Mouse (Mus musculus) kidney, postnatal 25 days (tissue): ENCODE data around the gene Ccdc58.
"Not testable (repeated sequence)": the region's sequence is repeated elsewhere in the genome, so short reads cannot be mapped to it uniquely, and the experiment has no call there.

Experiments
- DNase-seq, 2 experiments: peaks; one replicate each; pipeline ENCODE4 v3.0.0; 2021; ENCODE audit warnings: mixed read lengths in 2 of 2

The Ccdc58 gene

DNA sequence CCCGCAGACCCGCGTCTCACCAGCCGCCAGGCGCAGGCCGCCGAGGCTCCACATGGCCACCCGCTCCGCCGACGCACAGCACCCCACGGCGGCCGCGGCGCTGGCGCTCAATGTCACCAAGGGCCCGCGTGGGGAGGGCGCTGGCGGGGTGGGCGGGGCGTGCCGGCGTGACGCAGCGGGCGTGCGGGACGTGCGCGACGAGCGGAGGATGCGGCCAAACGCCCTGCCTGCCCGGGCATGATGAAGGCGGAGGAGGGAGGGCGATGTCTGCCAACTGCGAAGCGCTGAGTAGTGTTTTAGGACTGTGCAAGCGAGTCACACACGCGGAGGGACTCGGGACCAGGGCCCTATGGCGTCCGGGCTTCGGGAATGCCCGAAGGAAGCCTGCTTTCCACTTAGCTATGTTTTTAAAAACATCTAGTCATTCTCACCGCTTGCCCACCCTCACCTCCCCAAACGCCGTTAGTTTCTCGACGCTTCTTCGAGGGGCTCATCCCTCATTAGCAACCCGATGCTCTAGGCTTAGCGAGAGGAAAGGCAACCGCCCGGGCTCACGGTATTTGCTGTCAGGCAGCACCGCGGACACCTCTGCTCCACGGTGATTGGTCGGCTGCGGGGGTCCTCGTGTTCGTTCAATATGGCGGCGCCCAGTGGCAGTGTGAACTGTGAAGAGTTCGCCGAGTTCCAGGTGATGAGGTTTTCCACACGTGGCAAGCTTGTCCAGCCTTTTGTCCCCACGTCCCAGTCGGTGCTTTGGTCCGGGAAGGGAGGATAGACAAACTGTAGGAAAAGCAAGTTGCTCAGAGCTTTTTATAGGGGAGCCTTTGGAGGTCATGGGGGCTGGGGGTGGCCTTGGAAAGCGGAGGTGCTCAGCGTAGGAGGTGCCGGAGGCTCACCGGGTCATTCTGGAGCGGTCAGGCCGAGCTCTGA, at the start of gene Ccdc58, which contains the start of gene Fam162a:
Ccdc58 (plus strand) TSS at position 236 of the 930 bp plus-strand sequence.
Fam162a (minus strand) TSS at position 145 of the 930 bp plus-strand sequence.
- peak; percentile 96 for DNase-seq

DNA sequence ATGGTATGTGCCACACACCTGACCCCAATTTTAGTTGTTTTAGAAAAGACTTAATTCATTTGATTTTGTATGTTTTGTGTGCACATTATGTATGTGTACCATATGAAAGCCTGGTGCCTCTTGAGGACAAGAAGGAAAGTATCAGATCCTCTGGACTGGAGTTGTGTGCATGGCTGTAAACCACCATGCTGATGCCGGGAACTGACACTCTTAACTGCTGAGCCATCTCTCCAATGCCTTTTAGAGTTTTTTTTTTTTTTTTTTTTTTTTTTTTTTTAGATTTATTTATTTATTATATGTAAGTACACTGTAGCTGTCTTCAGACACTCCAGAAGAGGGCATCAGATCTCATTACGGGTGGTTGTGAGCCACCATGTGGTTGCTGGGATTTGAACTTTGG, 43.4 kb upstream of the Ccdc58 start:
- not testable (repeated sequence) for DNase-seq

DNA sequence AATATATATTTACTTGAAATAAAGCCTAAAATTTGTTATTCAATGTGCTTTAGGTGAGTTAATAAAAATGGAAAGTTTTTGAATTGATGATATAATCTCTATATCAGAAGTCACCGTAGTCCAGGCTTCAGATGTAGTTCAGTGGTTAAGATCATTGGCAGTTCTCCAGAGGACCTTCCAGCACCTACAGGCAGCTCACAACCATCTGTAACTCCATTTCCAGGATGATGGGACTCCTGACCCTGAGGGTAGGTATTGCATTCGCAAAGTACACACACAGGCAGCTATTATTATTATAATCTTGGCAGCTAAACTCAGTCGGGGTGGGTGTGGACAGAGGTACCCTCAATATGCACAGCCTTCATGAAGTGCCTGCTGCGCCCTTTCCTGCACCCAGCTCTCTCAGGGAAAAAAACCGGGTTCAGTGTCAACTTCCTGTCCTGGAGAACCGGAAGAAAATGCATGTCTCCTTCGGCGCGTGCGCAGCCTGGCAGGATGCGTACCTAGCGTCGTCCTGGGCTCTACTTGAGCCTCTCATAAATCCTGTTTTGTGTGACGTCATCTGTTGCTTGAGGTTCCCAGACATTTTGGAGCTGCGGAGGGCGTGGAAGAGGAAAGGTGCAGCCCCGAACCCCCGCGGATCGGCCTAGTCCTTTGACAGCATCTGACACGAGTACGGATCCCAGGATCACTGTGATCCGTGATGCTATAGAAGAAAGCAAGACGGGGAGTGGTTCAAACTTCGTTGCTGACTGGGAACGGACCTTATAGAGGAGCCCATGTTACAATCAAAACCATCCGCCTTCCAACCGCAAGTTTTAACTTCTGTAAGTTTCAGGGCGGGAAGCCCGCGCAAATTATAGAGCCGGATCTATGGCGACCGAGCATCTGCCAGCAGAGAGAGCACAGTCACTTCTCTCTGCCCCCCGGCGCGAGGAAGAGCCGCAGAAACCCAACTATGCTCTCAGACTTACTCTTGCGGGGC, 30.6 kb upstream of the Ccdc58 start, which contains the start of gene Wdr5b:
Wdr5b (plus strand) TSS at position 551 of the 985 bp plus-strand sequence.
- DNase-seq: peak; percentile 93 to 97

DNA sequence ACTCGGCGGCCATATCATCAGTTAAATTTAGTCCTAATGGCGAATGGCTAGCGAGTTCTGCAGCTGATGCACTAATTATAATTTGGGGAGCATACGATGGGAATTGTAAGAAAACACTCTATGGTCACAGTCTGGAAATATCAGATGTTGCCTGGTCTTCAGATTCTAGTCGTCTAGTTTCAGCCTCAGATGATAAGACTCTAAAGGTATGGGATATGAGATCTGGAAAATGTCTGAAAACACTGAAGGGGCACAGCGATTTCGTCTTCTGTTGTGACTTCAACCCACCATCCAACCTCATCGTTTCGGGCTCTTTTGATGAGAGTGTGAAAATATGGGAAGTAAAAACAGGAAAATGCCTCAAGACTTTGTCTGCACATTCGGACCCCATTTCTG, 29.9 kb upstream of the Ccdc58 start:
- DNase-seq: no peak

DNA sequence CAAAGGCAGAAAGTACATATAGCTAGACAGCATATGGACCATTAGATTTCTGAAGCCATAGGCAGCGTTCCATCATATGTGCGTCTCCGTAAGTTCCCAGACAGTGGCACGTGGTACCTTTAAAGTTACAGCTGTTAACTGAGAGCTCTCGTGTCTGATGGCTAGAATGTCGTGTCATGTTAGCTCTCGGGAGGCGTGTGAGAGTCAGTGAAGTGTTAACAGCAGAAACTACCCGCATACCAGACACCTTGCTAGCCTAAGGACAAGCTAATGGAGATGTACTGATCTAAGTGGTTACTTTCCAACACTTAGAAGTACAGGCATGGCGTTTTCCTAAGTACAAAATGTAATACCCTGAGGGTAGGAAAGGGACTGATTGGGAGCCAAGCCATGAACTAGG, 28.4 kb upstream of the Ccdc58 start:
- DNase-seq: no peak

DNA sequence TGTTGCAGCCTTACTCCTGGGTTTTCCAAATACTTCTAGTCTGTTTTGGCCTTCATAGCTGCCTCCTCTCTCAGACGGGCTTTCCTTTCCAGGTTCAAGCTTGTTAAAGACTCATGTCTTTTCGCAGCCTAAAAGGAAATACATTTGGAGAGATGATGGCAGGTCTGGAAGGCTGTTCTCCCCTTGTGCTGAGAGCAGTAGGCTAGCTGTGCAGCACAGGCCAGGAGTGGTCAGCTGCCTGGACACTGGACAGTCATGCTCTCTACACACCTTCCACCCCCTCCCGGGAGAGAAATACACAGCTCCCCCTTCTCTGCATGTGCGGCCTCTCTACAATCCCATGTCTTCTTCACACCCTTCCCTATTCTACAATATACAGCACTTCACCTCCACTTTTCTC, 27.5 kb upstream of the Ccdc58 start:
- DNase-seq: no peak

DNA sequence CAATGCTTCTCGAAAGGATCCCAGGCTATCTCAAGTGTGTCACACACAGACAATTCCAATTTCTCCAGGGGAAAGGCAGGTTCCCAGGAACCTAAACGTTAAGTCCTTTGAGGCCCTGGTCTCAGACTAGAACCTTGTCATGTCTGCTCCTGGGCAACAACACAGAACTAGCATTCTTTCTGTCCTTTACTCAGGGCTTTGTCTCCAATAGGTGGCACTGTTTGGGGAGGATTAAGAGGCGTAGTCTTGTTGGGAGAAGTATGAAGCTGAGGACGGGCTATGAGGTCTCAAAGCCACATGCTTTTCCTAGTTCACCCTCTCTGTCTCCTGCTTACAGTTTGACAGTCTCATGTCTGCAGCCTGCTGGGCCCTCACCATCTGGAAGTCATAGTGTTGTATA, 23.9 kb upstream of the Ccdc58 start:
- DNase-seq: no peak

DNA sequence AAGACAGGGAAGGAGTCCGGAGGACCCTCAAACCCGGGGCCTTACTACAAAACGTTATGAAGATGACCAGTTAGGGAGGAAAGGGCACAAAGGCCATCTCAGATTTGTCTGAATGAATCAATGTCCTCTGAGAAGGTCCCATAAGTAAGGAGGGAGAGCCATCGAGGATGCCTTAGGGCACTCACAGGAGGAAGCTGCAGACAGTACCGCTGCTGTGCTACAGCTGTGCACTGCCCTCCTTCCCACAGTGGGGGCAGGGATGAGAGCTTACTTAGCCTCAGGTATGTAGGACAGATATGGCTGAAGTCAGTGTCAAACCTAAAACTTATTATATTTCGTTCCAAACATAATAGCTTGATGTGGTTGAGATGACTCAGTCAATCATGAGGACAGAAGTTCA, 20.0 kb upstream of the Ccdc58 start:
- DNase-seq: no peak

DNA sequence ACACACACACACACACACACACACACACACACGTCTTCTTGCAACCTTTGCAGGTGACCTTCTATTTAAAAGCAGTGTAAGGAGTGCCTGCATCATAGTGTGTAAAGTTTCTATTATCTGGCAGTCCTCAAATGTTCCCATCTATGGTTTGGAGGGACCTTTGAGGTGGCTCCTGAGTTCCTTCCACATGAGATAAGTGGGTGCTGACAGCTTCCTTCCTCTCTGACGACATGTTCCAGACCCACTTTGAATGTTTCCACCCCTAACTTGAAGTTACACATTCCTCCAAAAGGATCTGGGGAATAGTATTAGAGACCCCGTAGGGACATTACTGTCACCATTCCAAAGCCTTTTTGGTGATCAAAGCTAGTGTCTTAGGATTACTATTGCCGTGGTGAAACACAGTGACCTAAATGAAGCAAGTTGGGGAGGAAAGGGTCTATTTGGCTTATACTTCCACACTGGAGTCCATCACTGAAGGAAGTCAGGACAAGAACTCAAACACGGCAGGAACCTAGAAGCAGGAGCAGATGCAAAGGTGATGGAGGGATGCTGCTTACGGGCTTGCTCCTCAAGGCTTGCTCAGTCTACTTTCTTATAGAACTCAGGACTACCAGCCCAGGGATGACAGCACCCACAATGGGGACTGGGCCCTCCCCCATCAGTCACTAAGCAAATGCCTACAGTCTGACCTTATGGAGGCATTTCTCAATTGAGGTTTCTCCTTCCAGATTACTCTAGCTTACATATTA, 17.8 kb upstream of the Ccdc58 start:
- no peak for DNase-seq

DNA sequence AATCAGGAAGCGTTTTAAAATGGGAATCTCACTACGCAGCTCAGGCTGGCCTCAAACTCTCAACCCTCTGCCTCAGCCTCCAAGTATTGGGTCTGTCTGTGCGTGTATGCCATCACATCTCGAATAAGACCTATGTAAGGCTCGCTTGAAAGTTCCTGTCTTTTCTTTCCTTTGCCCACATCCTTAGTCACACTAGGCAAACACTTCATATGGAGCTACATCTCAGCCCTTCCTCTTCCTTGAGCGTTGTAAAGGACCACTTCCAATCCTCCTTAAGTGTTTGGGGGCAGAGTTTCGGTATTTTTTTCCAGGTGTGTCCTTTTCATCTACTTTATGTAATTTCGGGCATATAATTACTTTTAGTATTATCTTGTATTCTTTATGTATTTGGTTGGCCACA, 16.6 kb upstream of the Ccdc58 start:
- no peak for DNase-seq

DNA sequence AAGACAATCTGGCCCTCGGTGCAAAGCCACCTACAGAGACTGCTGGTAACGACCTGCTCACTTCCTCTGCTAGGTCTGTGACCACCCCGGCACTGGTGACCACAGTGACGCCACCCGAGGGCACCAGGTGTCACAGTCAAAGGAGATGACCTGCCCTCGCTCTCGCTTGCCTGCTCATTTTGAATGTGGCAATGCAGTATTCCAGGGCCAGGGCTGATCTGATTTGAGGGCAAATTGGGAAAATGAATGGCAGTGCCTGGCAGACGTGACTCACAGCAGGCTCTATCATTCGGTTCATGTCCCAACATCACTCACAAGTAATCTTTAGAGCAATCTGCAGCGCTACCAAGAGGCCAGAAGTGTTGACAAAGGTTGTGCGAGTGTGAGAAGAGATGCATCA, 15.1 kb upstream of the Ccdc58 start:
- DNase-seq: no peak

DNA sequence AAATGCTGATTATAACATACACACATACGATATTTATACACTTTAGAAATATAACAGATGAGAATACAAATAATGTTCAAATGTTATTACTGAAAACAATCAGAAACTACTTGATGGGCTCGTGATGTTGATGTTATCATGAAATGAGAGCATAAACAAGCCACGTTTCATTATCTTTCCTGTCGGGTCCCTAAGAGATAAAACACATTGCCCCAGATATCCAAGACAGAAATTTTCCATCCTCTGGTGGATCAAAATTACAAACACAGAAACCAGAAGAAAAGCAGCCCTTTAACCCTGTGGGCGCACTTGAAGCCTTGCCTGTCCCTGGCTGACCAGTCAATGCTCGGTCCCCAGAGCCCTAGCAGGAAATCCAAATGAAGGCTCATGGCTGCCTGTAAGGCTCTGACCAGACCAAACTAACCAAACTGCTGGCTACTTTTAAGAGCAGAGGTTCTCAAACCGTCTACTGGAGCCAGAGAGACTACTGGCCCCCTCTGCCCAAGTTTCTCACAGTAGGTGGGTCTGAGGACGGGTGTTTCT, 13.5 kb upstream of the Ccdc58 start:
- peak; percentile 24 to 54 for DNase-seq

DNA sequence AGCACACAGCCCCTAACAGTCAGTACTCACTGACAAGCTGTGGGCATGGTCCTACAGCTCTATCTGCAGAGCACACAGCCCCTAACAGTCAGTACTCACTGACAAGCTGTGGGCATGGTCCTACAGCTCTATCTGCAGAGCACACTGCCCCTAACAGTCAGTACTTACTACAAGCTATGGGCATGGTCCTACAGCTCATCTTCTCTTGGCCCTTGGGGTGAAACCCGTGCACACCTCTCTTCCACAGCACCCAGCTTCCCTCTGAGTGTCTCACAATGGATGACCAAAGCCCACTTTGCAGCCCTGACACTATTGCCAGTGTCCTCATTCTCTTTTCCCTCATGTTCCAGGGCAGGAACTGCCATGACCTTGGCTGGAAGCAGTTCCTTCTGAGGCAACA, 9.0 kb upstream of the Ccdc58 start:
- not testable (repeated sequence) for DNase-seq

DNA sequence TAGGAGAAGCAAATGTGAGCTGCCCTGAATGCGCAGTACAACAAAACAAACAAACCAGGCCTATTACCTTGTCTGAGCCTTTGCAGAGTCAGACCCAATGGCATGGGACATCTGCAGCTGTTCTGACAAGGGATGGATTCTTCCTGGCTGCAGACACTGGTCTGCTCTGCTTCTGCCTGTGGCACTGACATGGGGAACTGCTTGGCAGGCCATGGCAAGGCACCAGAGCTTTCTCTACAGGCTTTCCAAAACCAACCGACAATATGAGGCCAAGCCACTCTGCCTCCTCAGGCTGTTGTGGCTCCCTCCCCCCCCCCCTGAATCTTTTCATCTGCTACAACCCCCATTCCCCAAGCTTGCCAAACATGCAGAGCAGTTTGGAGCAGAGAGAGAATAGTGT, 8.2 kb upstream of the Ccdc58 start:
- no peak for DNase-seq

DNA sequence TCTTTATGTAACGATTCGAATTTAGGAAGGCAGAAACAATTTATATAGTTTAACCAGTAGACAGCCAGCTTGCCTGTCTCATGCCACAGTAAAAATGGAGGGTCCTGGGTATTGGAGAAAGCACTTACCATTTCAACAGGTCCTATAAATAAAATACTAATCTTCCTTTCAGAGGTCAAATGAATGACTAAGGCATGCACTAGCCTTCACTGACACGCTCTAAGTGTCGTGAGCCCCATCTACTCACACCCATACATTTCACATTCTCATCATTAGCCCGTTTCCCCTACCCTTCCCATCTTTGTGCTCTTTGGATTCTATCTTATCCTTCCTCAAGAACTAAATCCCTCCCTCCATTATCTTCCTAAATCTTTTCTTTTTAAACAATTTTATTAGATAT, 6.6 kb upstream of the Ccdc58 start:
- DNase-seq: no peak

DNA sequence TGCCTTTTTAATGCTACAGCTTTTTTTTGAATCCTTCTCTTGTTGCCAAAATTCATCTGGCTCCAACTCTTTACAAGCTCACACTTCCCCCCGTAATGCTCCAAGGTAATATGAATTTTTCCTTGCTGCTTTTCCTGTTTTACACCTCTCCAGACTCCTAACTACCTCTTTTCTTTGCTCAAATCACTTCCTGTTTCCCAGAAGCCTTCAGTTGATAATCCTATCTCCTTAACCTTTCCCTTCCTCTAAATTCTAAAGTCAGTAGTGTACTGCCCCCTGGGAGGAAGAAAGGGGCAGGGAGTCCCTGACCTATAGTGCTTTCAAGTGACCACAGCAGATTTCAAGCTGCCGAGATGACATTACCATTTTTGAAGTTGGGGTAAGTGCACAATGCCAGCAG, 3.8 kb upstream of the Ccdc58 start:
- DNase-seq: no peak

DNA sequence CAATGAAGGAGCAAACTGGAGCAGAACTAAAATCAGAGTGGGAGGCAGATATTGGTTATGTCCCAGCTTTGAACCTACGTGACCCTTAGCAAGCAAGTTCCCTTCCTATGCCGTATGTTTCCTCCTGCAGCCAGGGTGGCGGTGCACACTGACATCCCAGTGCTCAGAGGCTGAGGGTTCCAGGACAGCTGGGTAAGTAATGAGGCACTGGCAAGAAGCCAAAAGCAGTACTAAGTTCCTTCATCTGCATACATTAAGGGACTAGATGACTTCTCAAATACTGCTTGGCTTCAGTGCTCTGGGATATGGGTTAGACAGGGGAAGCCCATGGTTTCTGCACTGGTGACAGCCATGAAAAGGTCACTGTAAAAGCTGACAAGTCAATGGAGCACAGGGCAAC, 3.1 kb upstream of the Ccdc58 start:
- DNase-seq: no peak

DNA sequence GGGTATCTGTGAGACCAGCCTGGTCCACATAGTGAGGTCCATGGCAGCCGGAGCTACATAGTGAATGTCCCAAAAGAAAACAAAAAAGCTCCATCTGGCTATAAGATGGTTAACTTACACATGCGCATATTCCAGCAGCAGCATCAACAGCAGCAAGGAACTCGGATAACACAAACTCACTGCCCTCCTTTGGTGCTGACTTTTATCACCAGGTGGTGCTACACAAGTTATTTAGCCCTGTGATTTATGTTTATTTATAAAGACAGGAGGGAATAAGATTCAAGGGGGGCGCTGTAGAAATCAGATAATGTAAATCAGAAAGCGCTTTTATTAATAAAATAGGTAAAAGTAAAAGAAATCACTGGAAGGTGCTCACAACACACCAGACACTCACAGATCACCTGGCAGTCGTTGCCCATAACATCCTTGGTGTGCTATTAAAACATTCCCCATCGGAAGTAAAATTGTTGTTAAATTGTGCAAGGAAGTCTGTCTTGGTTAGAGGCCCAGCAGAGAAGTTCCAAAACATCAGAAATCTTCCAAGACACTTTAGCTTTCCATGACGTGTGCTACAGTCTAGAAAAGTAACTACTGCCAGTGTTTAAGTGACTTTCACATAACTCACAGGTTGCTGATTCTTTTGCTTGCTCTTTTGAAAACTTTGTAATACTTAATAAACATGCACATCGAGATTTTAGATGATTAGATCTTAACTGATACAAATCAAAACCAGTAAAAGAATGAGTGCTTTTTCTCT, 1.5 kb upstream of the Ccdc58 start:
- DNase-seq: no peak

DNA sequence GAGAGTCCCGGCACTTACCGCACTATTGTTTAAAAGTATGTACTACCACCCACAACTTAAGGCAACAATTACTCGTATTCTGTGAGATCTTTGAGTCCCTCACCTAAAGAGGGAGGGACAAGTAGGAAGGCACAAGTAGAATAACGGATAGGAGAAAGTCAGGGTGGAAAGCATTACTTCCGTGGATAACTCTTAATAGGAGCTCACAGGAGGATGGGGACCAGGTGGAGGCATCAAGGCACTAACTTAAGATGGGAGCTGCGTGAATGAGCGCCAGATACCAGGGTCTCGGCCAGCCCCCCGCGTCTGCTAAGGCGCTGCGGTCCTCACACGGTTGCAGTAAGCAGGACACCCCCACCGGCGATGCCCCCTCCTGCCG, 425 bp upstream of the Ccdc58 start:
- no peak for DNase-seq

DNA sequence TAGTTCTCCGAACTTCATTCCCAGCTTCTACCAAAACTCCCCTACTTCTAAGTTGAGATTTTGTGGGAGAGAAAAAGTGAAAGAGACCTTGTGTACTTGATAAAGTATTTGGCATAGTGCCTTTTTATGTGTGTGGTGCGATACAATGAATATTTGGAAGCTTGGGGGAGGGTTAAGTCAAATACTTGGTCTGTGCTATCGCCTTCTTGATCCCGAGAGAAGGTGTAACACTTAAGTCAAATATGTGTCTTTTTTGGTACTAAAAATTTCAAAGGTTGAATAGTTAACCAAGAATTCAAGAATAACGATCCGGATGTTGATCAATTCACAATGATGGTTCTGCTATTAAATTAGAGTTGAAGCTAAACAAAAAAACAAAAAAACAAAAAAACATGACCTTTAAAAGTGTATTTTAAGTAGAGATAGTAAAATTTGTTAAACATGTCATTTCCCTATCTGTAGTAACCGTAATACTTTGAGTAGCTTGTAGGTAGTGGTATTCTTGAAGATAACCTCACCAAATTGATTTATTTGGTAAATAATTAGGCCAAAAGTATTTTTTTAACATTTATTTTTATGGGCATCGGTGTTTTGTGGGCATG, 1.0 kb downstream of the Ccdc58 start:
- DNase-seq: no peak

DNA sequence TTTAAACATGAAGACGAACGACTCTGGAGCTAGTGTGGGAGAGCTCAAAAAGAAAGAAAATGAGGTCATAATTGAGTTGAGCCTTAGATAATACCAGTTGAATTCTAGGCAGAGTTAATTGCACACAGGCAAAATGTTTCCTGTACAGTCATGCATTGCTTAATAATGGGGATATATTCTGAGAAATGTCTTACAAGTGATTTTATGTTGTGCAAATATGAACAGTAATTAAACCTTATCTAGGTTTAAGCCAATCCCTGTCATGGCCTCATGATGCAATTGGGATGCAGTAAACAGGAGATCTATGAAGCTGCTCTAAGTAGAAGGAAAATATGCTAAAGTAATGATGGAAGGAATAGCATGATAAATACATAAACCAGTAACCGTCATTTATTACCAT, 3.3 kb downstream of the Ccdc58 start:
- DNase-seq: no peak
